Mouse (Mus musculus) kidney, adult 9 months (tissue): Measurements from ENCODE around the gene Galnt15.

Experiments used
- DNase-seq: peaks from one replicate; pipeline ENCODE4 v3.0.0; 2022

The Galnt15 gene

DNA sequence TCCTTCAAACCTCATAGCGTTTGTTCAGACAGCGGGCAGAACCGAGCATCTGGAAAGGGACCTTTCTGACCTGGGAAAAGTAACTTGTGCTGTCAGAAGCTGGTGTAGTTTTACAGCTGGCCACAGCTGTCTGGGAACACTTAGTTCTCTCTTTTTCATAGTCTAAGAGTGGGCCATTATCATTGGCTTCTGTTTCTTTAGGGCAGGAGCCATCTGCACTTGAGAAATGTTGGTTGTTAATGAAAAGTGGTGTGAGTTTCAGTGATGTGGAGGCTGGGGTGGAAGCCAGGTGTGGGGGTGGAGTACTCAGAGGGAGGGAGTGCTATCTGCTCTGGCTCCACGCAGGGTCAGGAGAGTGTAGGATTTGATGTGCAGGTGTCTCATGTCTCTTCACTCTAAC lies 62.3 kb downstream of the Galnt15 start:
- DNase-seq: no peak

GRCm38 (mm10) chr14:32091704-32092103 lies 62.9 kb downstream of the Galnt15 start:
- no peak for DNase-seq

GRCm38 (mm10) chr14:32093018-32093417 lies 64.2 kb downstream of the Galnt15 start:
- no peak for DNase-seq

GRCm38 (mm10) chr14:32093500-32094117 lies 64.8 kb downstream of the Galnt15 start:
- DNase-seq: no peak

GRCm38 (mm10) chr14:32095646-32096045 lies 66.9 kb downstream of the Galnt15 start:
- no peak for DNase-seq

DNA sequence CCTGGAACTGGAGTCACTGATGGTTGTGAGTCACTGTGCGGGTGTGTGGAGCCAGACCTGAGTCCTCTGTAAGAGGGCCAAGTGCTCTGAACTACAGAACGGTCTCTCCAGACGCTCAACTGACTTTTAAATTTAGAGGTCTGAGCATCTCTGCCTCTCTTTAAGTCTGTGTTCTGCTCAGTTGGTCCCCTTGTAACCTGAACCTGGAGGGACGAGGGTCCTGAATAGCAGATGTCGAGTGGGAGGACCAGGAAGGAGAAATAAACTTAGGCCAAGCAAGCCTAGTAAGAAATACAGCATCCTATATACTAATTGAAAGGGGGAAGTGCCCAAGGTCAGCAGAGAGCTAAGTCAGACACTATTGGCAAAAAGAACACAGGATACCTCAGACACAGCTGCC lies 68.0 kb downstream of the Galnt15 start:
- DNase-seq: no peak

- no peak for DNase-seq
Observed at GRCm38 (mm10) chr14:32097691-32098090, 68.9 kb downstream of the Galnt15 start.

DNA sequence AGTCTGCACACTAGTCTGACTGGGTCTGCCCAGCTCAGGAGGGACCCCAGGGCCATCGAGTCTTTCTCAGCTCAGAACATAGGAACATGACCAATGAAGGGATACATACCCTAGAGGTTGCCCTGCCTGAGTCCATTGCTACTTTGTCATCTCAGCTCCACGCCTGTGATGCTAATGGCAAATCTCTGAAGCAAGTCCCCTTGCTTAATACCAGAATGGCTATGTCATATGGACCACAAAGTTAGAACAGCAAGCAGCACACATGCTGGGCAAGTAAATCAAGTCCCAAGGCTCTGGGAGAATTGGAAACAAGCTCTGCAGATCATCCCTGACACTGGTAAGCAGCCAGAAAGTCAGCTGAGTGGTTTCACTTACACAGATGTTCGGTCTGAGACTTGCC lies 70.2 kb downstream of the Galnt15 start:
- DNase-seq: no peak

GRCm38 (mm10) chr14:32103556-32103955 lies 74.8 kb downstream of the Galnt15 start:
- no peak for DNase-seq

DNA sequence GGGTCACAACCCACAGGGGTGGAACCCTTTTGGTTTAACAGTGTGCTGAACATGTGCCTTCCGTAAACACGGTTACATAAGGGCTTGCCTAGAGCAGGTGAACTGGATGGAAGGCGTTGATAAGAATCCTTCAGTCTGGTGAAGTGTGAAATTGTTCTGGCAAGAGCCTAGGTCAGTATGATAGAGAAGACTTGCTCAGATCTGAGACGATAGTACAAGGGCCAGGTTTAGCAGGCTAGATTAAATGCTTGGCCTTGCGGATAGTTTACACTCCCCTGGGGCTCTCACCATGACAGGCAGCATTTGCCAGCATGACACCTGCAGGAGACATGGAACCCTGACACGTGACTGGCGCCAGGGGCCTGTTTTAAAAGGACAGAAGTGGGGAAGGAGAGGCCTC lies 76.9 kb downstream of the Galnt15 start:
- DNase-seq: peak; percentile 62

- no peak for DNase-seq
Observed at GRCm38 (mm10) chr14:32106911-32107310, 78.1 kb downstream of the Galnt15 start.
